Mouse (Mus musculus): ENCODE results near the gene Ccdc138. TPM values are rescaled to one million over a fixed set of nuclear protein-coding genes. Genes with fewer than 3 reads are reported as not detected.

Gene Ccdc138
- polyA plus RNA-seq (2015; fragmentation: Nextera tagmentation; extraction: Ambion mirVana): 6.7 and 6.8 TPM in 2 replicates

GRCm38 (mm10) chr10:58497320-58498284 lies at the start of gene Ccdc138:
TSS of gene Ccdc138 (plus strand) at chr10:58497948.
- Histone ChIP-seq H3K4me3 (replicated peaks; ENCODE audit: low read length) (peak within 1 kb of the TSS; percentile 79), H3K9me3 (replicated peaks; ENCODE audit: control insufficient read depth, low read length) (no peaks in the 10 kb centered on the region), H3K27me3 (ENCODE audit: control insufficient read depth, insufficient read depth, low read length) (no peaks in the 10 kb centered on the region), H3K9ac (ENCODE audit: low read length) (peak within 1 kb of the TSS; percentile 83), H3K4me1 (ENCODE audit: control insufficient read depth, insufficient read depth, low read length) (0 out of 2 replicates have a peak, but pooled peaks cover 3% of the 10 kb centered on the region), H3K4me2 (ENCODE audit: low read depth, low read length) (peak within 1 kb of the TSS; percentile 68), H3K27ac (ENCODE audit: low read length) (peak within 1 kb of the TSS; percentile 92), H3K36me3 (ENCODE audit: control insufficient read depth, insufficient read depth, low read length) (peaks cover 17% of the 10 kb centered on the region)
- peak; percentile 98 for ATAC-seq (ENCODE audit: insufficient read depth, low FRiP score)
- WGBS: 1% methylated on average over 50 of the region's 50 CpGs

GRCm38 (mm10) chr10:58451575-58451974 lies 46.2 kb upstream of the Ccdc138 start:
- H3K4me3 ChIP-seq (replicated peaks; ENCODE audit: low read length): no peak overlapping the region
- H3K4me2 ChIP-seq (ENCODE audit: low read depth, low read length): no peak overlapping the region
- H3K9me3 ChIP-seq (replicated peaks; ENCODE audit: control insufficient read depth, low read length): no peaks in the 10 kb centered on the region
- peaks cover 13% of the 10 kb centered on the region for H3K36me3 ChIP-seq (ENCODE audit: control insufficient read depth, insufficient read depth, low read length)
- no peak for ATAC-seq (ENCODE audit: insufficient read depth, low FRiP score)
- no peaks in the 10 kb centered on the region for H3K27me3 ChIP-seq (ENCODE audit: control insufficient read depth, insufficient read depth, low read length)
- H3K9ac ChIP-seq (ENCODE audit: low read length): no peak overlapping the region
- H3K27ac ChIP-seq (ENCODE audit: low read length): no peak overlapping the region
- H3K4me1 ChIP-seq (ENCODE audit: control insufficient read depth, insufficient read depth, low read length): no peaks in the 10 kb centered on the region

GRCm38 (mm10) chr10:58452185-58452584 lies 45.6 kb upstream of the Ccdc138 start:
- H3K4me1 ChIP-seq (ENCODE audit: control insufficient read depth, insufficient read depth, low read length): no peaks in the 10 kb centered on the region
- 75% methylated on average over 1 of the region's 1 CpGs for WGBS
- no peaks in the 10 kb centered on the region for H3K9me3 ChIP-seq (replicated peaks; ENCODE audit: control insufficient read depth, low read length)
- H3K27me3 ChIP-seq (ENCODE audit: control insufficient read depth, insufficient read depth, low read length): no peaks in the 10 kb centered on the region
- H3K4me3 ChIP-seq (replicated peaks; ENCODE audit: low read length): no peak overlapping the region
- ATAC-seq (ENCODE audit: insufficient read depth, low FRiP score): no peak
- no peak overlapping the region for H3K27ac ChIP-seq (ENCODE audit: low read length)
- no peak overlapping the region for H3K4me2 ChIP-seq (ENCODE audit: low read depth, low read length)
- H3K9ac ChIP-seq (ENCODE audit: low read length): no peak overlapping the region
- H3K36me3 ChIP-seq (ENCODE audit: control insufficient read depth, insufficient read depth, low read length): peaks cover 14% of the 10 kb centered on the region

GRCm38 (mm10) chr10:58459896-58460295 lies 37.9 kb upstream of the Ccdc138 start:
- no peaks in the 10 kb centered on the region for H3K27me3 ChIP-seq (ENCODE audit: control insufficient read depth, insufficient read depth, low read length)
- no peaks in the 10 kb centered on the region for H3K9me3 ChIP-seq (replicated peaks; ENCODE audit: control insufficient read depth, low read length)
- no peak overlapping the region for H3K4me2 ChIP-seq (ENCODE audit: low read depth, low read length)
- H3K9ac ChIP-seq (ENCODE audit: low read length): no peak overlapping the region
- H3K4me3 ChIP-seq (replicated peaks; ENCODE audit: low read length): no peak overlapping the region
- 86% methylated on average over 1 of the region's 1 CpGs for WGBS
- no peak for ATAC-seq (ENCODE audit: insufficient read depth, low FRiP score)
- H3K36me3 ChIP-seq (ENCODE audit: control insufficient read depth, insufficient read depth, low read length): peaks cover 13% of the 10 kb centered on the region
- no peaks in the 10 kb centered on the region for H3K4me1 ChIP-seq (ENCODE audit: control insufficient read depth, insufficient read depth, low read length)
- H3K27ac ChIP-seq (ENCODE audit: low read length): no peak overlapping the region

- Histone ChIP-seq H3K27me3 (ENCODE audit: control insufficient read depth, insufficient read depth, low read length) (no peaks in the 10 kb centered on the region), H3K9ac (ENCODE audit: low read length) (no peak overlapping the region), H3K4me2 (ENCODE audit: low read depth, low read length) (no peak overlapping the region), H3K4me3 (replicated peaks; ENCODE audit: low read length) (no peak overlapping the region), H3K9me3 (replicated peaks; ENCODE audit: control insufficient read depth, low read length) (no peaks in the 10 kb centered on the region), H3K4me1 (ENCODE audit: control insufficient read depth, insufficient read depth, low read length) (no peaks in the 10 kb centered on the region), H3K36me3 (ENCODE audit: control insufficient read depth, insufficient read depth, low read length) (peaks cover 23% of the 10 kb centered on the region), H3K27ac (ENCODE audit: low read length) (no peak overlapping the region)
- WGBS: 87% methylated on average over 5 of the region's 5 CpGs
- ATAC-seq (ENCODE audit: insufficient read depth, low FRiP score): no peak
Observed at GRCm38 (mm10) chr10:58477086-58477755, 20.5 kb upstream of the Ccdc138 start.

- 95% methylated on average over 2 of the region's 2 CpGs for WGBS
- ATAC-seq (ENCODE audit: insufficient read depth, low FRiP score): no peak
- Histone ChIP-seq H3K36me3 (ENCODE audit: control insufficient read depth, insufficient read depth, low read length) (peaks cover 19% of the 10 kb centered on the region), H3K4me2 (ENCODE audit: low read depth, low read length) (no peak overlapping the region), H3K9ac (ENCODE audit: low read length) (no peak overlapping the region), H3K27ac (ENCODE audit: low read length) (no peak overlapping the region), H3K27me3 (ENCODE audit: control insufficient read depth, insufficient read depth, low read length) (no peaks in the 10 kb centered on the region), H3K4me1 (ENCODE audit: control insufficient read depth, insufficient read depth, low read length) (no peaks in the 10 kb centered on the region), H3K9me3 (replicated peaks; ENCODE audit: control insufficient read depth, low read length) (no peaks in the 10 kb centered on the region), H3K4me3 (replicated peaks; ENCODE audit: low read length) (no peak overlapping the region)
Observed at GRCm38 (mm10) chr10:58478071-58478578, 19.6 kb upstream of the Ccdc138 start.

GRCm38 (mm10) chr10:58479954-58480490 lies 17.7 kb upstream of the Ccdc138 start:
- no peak overlapping the region for H3K4me3 ChIP-seq (replicated peaks; ENCODE audit: low read length)
- 84% methylated on average over 4 of the region's 4 CpGs for WGBS
- H3K9ac ChIP-seq (ENCODE audit: low read length): no peak overlapping the region
- no peak for ATAC-seq (ENCODE audit: insufficient read depth, low FRiP score)
- H3K36me3 ChIP-seq (ENCODE audit: control insufficient read depth, insufficient read depth, low read length): peaks cover 28% of the 10 kb centered on the region
- no peaks in the 10 kb centered on the region for H3K27me3 ChIP-seq (ENCODE audit: control insufficient read depth, insufficient read depth, low read length)
- H3K4me2 ChIP-seq (ENCODE audit: low read depth, low read length): no peak overlapping the region
- no peaks in the 10 kb centered on the region for H3K9me3 ChIP-seq (replicated peaks; ENCODE audit: control insufficient read depth, low read length)
- H3K27ac ChIP-seq (ENCODE audit: low read length): no peak overlapping the region
- no peaks in the 10 kb centered on the region for H3K4me1 ChIP-seq (ENCODE audit: control insufficient read depth, insufficient read depth, low read length)

- Histone ChIP-seq H3K27ac (ENCODE audit: low read length) (no peak overlapping the region), H3K4me1 (ENCODE audit: control insufficient read depth, insufficient read depth, low read length) (no peaks in the 10 kb centered on the region), H3K4me2 (ENCODE audit: low read depth, low read length) (no peak overlapping the region), H3K9ac (ENCODE audit: low read length) (no peak overlapping the region), H3K9me3 (replicated peaks; ENCODE audit: control insufficient read depth, low read length) (no peaks in the 10 kb centered on the region), H3K36me3 (ENCODE audit: control insufficient read depth, insufficient read depth, low read length) (peaks cover 35% of the 10 kb centered on the region), H3K4me3 (replicated peaks; ENCODE audit: low read length) (no peak overlapping the region), H3K27me3 (ENCODE audit: control insufficient read depth, insufficient read depth, low read length) (no peaks in the 10 kb centered on the region)
- 90% methylated on average over 5 of the region's 5 CpGs for WGBS
- ATAC-seq (ENCODE audit: insufficient read depth, low FRiP score): no peak
Observed at GRCm38 (mm10) chr10:58491031-58491430, 6.7 kb upstream of the Ccdc138 start.

GRCm38 (mm10) chr10:58495637-58496036 lies 2.1 kb upstream of the Ccdc138 start:
- H3K4me1 ChIP-seq (ENCODE audit: control insufficient read depth, insufficient read depth, low read length): 0 out of 2 replicates have a peak, but pooled peaks cover 3% of the 10 kb centered on the region
- H3K9ac ChIP-seq (ENCODE audit: low read length): no peak overlapping the region
- no peak overlapping the region for H3K27ac ChIP-seq (ENCODE audit: low read length)
- H3K9me3 ChIP-seq (replicated peaks; ENCODE audit: control insufficient read depth, low read length): no peaks in the 10 kb centered on the region
- H3K36me3 ChIP-seq (ENCODE audit: control insufficient read depth, insufficient read depth, low read length): peaks cover 28% of the 10 kb centered on the region
- H3K4me3 ChIP-seq (replicated peaks; ENCODE audit: low read length): no peak overlapping the region
- 86% methylated on average over 2 of the region's 2 CpGs for WGBS
- no peak overlapping the region for H3K4me2 ChIP-seq (ENCODE audit: low read depth, low read length)
- no peaks in the 10 kb centered on the region for H3K27me3 ChIP-seq (ENCODE audit: control insufficient read depth, insufficient read depth, low read length)
- no peak for ATAC-seq (ENCODE audit: insufficient read depth, low FRiP score)

Measured in stomach, embryonic 16.5 days (tissue).